Comparison of ENCODE assay signal across 11 mouse cellular contexts in the genomic region with DNA sequence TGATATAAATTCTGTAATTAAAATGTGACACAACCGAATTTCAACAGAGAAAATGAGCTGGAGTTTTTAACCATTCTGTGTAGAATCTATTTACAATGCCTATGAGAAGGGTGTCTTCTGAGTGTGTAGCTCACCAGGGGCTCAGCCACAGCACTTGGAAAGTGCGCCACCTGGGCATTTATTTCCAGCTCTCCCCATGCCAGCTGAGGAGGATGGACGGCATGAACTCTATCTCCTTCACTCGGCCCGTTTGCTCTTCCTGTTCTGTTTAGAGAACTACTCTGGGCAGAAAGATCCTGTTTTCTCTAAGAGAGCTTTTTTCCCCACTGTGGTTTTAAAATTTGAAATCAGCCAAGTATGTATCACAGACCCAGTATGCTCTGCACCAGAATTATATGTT. TPM values are rescaled to one million over a fixed set of nuclear protein-coding genes. Genes with fewer than 3 reads are reported as not detected.
DNase-seq lines count a peak whose midpoint lies in the region; ATAC-seq and TF ChIP-seq lines count a peak whose summit lies in the region.
"Had no signal": no experiment of that assay in that cellular context is flagged by ENCODE, and none has a peak within 500 bp of the region (broad histone marks: within the 10 kb centered on the region; RNA-seq: fewer than 3 reads in every experiment).

No protein-coding gene starts in this region.

- no peak overlapping the region for H3K4me2 ChIP-seq in midbrain, embryonic 11.5 days
- peak overlapping the region; percentile 89 for H3K4me2 ChIP-seq in hindbrain, postnatal 0 days (ENCODE audit: low read depth, low read length)
- H3K4me2 ChIP-seq in neural tube, embryonic 14.5 days (ENCODE audit: low read depth, low read length), result peak overlapping the region; percentile 66
- H3K4me2 ChIP-seq: liver, embryonic 13.5 days had no signal

- no peak for ATAC-seq in midbrain, embryonic 11.5 days (ENCODE audit: low FRiP score)
- ATAC-seq in hindbrain, postnatal 0 days, result no peak
- no peak for ATAC-seq in neural tube, embryonic 14.5 days (ENCODE audit: low read depth)

- intact Hi-C loops in gastrocnemius, adult 2 months (cut with DNase I), result no loop called here
- intact Hi-C loops in gastrocnemius, postnatal 36 days (cut with DNase I), result no loop called here

- no peak overlapping the region for H3K9ac ChIP-seq in midbrain, embryonic 11.5 days (ENCODE audit: low read length)
- H3K9ac ChIP-seq in hindbrain, postnatal 0 days (replicated peaks; ENCODE audit: low read length), result no peak overlapping the region
- H3K9ac ChIP-seq in neural tube, embryonic 14.5 days (replicated peaks; ENCODE audit: low read depth, low read length), result no peak overlapping the region
- H3K9ac ChIP-seq: heart, embryonic 15.5 days; liver, embryonic 13.5 days had no signal

- peak overlapping the region; percentile 82 for H3K4me3 ChIP-seq in gastrocnemius, adult 2 months
- H3K4me3 ChIP-seq in midbrain, embryonic 10.5 days, result peak overlapping the region; percentile 21; the same call in 1 of the 2 replicates
- H3K4me3 ChIP-seq in midbrain, embryonic 11.5 days (ENCODE audit: low read depth, low read length), result no peak overlapping the region
- no peak overlapping the region for H3K4me3 ChIP-seq in hindbrain, postnatal 0 days (ENCODE audit: low read length)
- no peak overlapping the region; the same call in 1 of the 2 replicates for H3K4me3 ChIP-seq in neural tube, embryonic 14.5 days (ENCODE audit: low read depth, low read length)
- H3K4me3 ChIP-seq: heart, embryonic 15.5 days; liver, embryonic 13.5 days had no signal

- H3K36me3 ChIP-seq in midbrain, embryonic 10.5 days, result peaks cover 11% of the 10 kb centered on the region
- H3K36me3 ChIP-seq in midbrain, embryonic 11.5 days (ENCODE audit: control insufficient read depth, insufficient read depth, low read length), result no peaks in the 10 kb centered on the region
- H3K36me3 ChIP-seq in hindbrain, postnatal 0 days (ENCODE audit: insufficient read depth, low read length), result no peaks in the 10 kb centered on the region
- no peaks in the 10 kb centered on the region for H3K36me3 ChIP-seq in neural tube, embryonic 14.5 days (ENCODE audit: control insufficient read depth, insufficient read depth, low read length)
- H3K36me3 ChIP-seq: heart, embryonic 15.5 days; liver, embryonic 13.5 days had no signal

- no peak for DNase-seq in gastrocnemius, adult 2 months
- DNase-seq in gastrocnemius, postnatal 36 days, result no peak
- DNase-seq in midbrain, embryonic 10.5 days (ENCODE audit: low spot score), result no peak
- DNase-seq in midbrain, embryonic 11.5 days (ENCODE audit: low spot score, missing footprints), result no peak
- no peak for DNase-seq in hindbrain, postnatal 0 days (ENCODE audit: low spot score)
- no peak for DNase-seq in thymus, postnatal 14 days
- no peak for DNase-seq in kidney, adult 18-20 months
- DNase-seq: cerebellum, adult 8-10 months; liver, embryonic 13.5 days had no signal

- no peak overlapping the region; the same call in 1 of the 2 replicates for H3K27ac ChIP-seq in gastrocnemius, adult 2 months
- no peak overlapping the region for H3K27ac ChIP-seq in midbrain, embryonic 10.5 days (replicated peaks)
- no peak overlapping the region for H3K27ac ChIP-seq in midbrain, embryonic 11.5 days (ENCODE audit: low read depth, low read length)
- H3K27ac ChIP-seq in hindbrain, postnatal 0 days, result no peak overlapping the region
- H3K27ac ChIP-seq in neural tube, embryonic 14.5 days (ENCODE audit: low read depth, low read length), result no peak overlapping the region
- H3K27ac ChIP-seq: heart, embryonic 15.5 days; liver, embryonic 13.5 days had no signal

- no peaks in the 10 kb centered on the region for H3K9me3 ChIP-seq in midbrain, embryonic 10.5 days (replicated peaks)
- no peaks in the 10 kb centered on the region for H3K9me3 ChIP-seq in midbrain, embryonic 11.5 days (ENCODE audit: control insufficient read depth, low read length)
- no peaks in the 10 kb centered on the region for H3K9me3 ChIP-seq in hindbrain, postnatal 0 days (ENCODE audit: low read length)
- H3K9me3 ChIP-seq in neural tube, embryonic 14.5 days (ENCODE audit: control insufficient read depth, low read length), result no peaks in the 10 kb centered on the region
- H3K9me3 ChIP-seq: heart, embryonic 15.5 days; liver, embryonic 13.5 days had no signal

- H3K4me1 ChIP-seq in midbrain, embryonic 10.5 days, result peaks cover 92% of the 10 kb centered on the region
- peaks cover 43% of the 10 kb centered on the region for H3K4me1 ChIP-seq in midbrain, embryonic 11.5 days (ENCODE audit: control insufficient read depth, insufficient read depth, low read length)
- peaks cover 17% of the 10 kb centered on the region for H3K4me1 ChIP-seq in hindbrain, postnatal 0 days (ENCODE audit: insufficient read depth, low read length)
- peaks cover 62% of the 10 kb centered on the region for H3K4me1 ChIP-seq in neural tube, embryonic 14.5 days (ENCODE audit: control insufficient read depth, insufficient read depth, low read length)
- H3K4me1 ChIP-seq: liver, embryonic 13.5 days had no signal

- no peak for TF ChIP-seq CTCF in gastrocnemius, adult 2 months (IDR thresholded peaks at IDR 0.05)
- peak; percentile 14; the same call in 1 of the 2 replicates for TF ChIP-seq CTCF in hindbrain, postnatal 0 days (IDR thresholded peaks at IDR 0.05; ENCODE audit: low read depth)

- peaks cover 83% of the 10 kb centered on the region for H3K27me3 ChIP-seq in midbrain, embryonic 10.5 days (ENCODE audit: low read depth, poor library complexity, severe bottlenecking)
- H3K27me3 ChIP-seq in midbrain, embryonic 11.5 days (ENCODE audit: control insufficient read depth, insufficient read depth, low read length), result peaks cover 80% of the 10 kb centered on the region
- H3K27me3 ChIP-seq in hindbrain, postnatal 0 days (ENCODE audit: insufficient read depth, low read length), result no peaks in the 10 kb centered on the region
- H3K27me3 ChIP-seq in neural tube, embryonic 14.5 days (ENCODE audit: control insufficient read depth, insufficient read depth, low read length), result no peaks in the 10 kb centered on the region
- H3K27me3 ChIP-seq: heart, embryonic 15.5 days had no signal

- 72% methylated on average over 5 of the region's 5 CpGs for whole genome bisulfite sequencing in midbrain, embryonic 10.5 days
- 52% methylated on average over 5 of the region's 5 CpGs for WGBS in midbrain, embryonic 11.5 days
- 32% methylated on average over 5 of the region's 5 CpGs for WGBS in hindbrain, postnatal 0 days
- 28% methylated on average over 5 of the region's 5 CpGs for WGBS in neural tube, embryonic 14.5 days

RNA-seq across cellular contexts. Expression of gene Efnb2, which starts 7.7 kb away (rescaled TPM):
- 1 to 10 TPM; 5.7 to 6.6 TPM for total RNA-seq in gastrocnemius, adult 2 months (2021)
- 1 to 10 TPM; 5.7 to 7.0 TPM for total RNA-seq in gastrocnemius, postnatal 36 days (2021)
- 14.7 and 15.8 TPM in 2 replicates for polyA plus RNA-seq in midbrain, embryonic 10.5 days (2016; fragmentation: Nextera tagmentation; extraction: Ambion mirVana)
- 15.5 and 18.3 TPM in 2 replicates for polyA plus RNA-seq in midbrain, embryonic 11.5 days (2014; fragmentation: Nextera tagmentation; extraction: Ambion mirVana)
- 21.0 and 22.8 TPM in 2 replicates for total RNA-seq in hindbrain, postnatal 0 days (2014; rRNA removed)
- polyA plus RNA-seq in hindbrain, postnatal 0 days (2015; fragmentation: Nextera tagmentation; extraction: Ambion mirVana), result 9.6 and 10.7 TPM in 2 replicates
- polyA plus RNA-seq in neural tube, embryonic 14.5 days (2014; fragmentation: Nextera tagmentation; extraction: Ambion mirVana), result 17.7 and 27.7 TPM in 2 replicates

RNA-seq across cellular contexts. Expression of gene Arglu1, which starts 37.0 kb away (rescaled TPM):
- 10 to 100 TPM; 36.4 to 41.4 TPM for total RNA-seq in gastrocnemius, adult 2 months (2021)
- total RNA-seq in gastrocnemius, postnatal 36 days (2021), result 10 to 100 TPM; 31.0 to 34.5 TPM
- polyA plus RNA-seq in midbrain, embryonic 10.5 days (2016; fragmentation: Nextera tagmentation; extraction: Ambion mirVana), result 142 and 159 TPM in 2 replicates
- polyA plus RNA-seq in midbrain, embryonic 11.5 days (2014; fragmentation: Nextera tagmentation; extraction: Ambion mirVana), result 158 TPM in 2 replicates
- total RNA-seq in hindbrain, postnatal 0 days (2014; rRNA removed), result 55.6 and 71.9 TPM in 2 replicates
- polyA plus RNA-seq in hindbrain, postnatal 0 days (2015; fragmentation: Nextera tagmentation; extraction: Ambion mirVana), result 158 and 175 TPM in 2 replicates
- 167 and 187 TPM in 2 replicates for polyA plus RNA-seq in neural tube, embryonic 14.5 days (2014; fragmentation: Nextera tagmentation; extraction: Ambion mirVana)

Comparison
In these comparisons a context has a peak if more than half of its experiments do, and no peak if none do; other contexts are left out.
1. H3K4me3 ChIP-seq: peak in gastrocnemius, adult 2 months (single experiment) and midbrain, embryonic 10.5 days (single experiment); none in midbrain, embryonic 11.5 days (single experiment), hindbrain, postnatal 0 days (single experiment) and neural tube, embryonic 14.5 days (single experiment).